Mouse (Mus musculus): ENCODE data around the gene Tmem221.
"Not testable (repeated sequence)": the region's sequence is repeated elsewhere in the genome, so short reads cannot be mapped to it uniquely, and the experiment has no call there.

Gene Tmem221

DNA sequence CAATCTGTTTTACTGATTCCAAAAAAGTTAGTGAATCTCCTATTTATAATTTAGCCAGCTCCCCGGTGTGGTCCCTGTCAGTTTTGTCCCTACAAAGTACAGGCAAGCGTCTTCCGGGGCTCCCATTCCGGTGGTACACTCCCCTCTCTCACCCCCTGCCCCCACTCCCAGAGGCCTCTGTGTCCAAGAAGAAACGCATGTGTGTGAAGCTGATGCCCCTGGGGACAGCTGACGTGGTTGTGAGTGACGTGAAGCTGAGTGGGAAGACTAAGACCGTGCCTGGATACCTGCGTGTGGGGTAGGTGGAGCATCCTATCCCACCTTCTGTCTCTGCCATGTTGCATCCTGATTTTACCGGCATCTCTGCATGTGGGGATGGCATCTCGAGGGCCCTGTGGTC lies 13.6 kb downstream of the Tmem221 start:
- no peak for DNase-seq

DNA sequence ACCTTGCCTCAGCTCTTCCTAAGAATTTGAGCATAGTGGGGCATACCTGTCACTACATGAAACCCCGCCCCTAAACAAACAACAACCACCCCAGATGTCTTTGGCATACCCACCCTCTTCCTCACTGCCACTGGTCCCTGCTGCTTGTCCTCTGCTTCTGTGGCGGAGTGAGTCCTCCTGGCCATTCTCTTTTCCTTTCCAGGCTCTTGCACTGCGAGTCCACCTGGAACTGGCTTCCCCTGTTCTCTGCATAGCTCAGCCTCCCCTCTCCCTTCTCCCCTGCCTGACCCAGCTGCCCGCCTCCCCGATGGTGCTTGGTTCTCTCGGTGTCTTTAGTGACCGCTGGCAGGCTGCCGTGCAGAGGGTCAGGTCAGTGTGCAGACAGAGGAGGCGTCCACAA lies 14.9 kb downstream of the Tmem221 start:
- DNase-seq, result no peak

DNA sequence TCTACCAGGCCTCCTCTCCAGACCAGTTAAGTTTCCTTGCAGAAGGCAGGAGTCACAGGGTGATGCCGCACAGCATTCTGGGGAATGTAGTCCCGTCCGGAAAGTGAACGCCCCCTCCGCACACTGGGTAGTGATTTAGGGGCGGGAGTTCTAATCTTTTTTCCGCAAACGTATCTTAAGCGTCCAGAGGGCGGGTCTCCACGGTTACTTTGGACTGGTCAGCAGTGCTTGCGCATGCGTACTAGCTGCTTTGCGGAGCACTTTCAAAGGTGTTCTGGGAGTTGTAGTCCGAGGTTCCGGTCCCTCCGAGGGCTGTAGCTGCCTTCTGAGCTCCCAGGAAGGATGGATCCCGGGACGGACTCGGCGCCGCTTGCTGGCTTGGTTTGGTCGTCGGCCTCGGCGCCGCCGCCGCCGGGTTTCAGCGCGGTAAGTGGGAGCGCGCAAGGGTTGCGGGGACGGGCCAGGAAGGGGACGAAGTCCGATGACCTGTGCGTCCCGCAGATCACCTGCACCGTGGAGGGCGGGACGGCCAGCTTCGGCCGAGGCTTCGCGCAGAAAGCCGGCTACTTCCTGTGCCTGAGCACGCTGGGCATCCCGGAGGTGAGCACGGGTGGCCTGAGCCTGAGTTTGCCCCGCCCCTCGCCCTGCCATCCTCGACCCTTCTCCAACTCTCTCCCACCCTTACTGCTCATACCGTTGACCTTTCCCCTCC lies 15.9 kb downstream of the Tmem221 start, which contains the start of gene Mvb12a:
TSS of gene Mvb12a (plus strand) at position 291 of the 712 bp plus-strand sequence.
- DNase-seq, result peak; percentile 93

DNA sequence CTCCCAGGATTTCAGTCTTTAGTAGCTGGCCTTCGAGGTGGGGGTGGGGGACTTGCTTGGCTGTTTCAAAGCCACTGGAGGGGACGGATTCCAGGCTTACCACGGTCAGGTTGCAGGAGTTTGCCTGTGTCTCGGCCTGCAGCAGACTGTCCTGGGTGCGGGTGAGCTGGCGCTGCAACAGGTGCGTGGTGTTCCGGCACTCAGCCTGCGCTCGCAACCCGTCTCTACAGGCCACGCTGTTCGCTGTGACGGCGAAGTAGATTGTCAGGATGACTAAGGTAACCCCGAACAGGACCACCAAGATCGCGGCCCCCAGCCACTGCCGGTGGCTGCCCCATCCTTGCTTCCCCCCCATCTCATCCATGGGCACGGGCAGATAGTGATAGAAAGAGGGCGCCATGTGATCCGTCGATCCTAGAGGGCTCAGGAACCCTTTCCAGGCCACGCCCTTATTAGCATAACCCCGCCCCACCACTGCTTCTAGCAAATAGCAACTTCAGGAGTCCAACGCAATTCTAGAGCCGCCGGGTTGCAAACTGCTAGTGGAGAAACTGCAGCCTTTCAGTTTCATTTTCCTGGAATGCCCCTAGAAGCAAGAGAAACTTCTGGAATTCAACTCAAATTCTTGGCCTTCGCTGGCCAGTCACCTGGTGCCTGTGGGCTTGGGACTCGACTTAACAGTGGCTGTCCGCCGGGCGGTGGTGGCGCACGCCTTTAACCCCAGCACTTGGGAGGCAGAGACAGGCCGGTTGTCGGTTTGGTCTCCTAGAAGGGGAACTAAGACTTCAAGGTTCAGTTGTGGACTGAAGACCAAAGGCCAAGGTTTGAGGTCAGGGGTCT lies 21.4 kb downstream of the Tmem221 start, which contains the start of gene Bst2:
TSS of gene Bst2 (minus strand) at position 429 of the 840 bp plus-strand sequence.
- peak; percentile 91 for DNase-seq

DNA sequence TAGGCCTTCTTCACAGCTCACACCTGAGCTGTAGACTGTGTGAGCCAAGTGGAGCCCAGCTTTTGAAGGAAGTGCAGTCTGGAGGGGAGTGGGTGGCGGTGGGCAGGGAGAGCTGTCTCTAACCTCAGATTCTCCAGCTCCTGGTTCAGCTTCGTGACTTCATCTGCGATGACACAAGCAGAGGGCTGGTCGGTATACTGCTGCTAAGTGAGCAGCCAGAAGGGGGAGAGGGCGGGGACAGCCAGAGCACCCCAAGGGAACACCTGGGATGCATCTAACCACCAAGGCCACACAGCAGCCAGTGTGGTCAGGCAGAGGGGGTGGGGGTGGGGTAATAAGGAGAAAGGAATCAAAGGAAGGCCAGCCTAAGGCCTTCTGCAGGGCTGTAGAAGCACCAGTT lies 23.0 kb downstream of the Tmem221 start:
- DNase-seq, result peak; percentile 71

DNA sequence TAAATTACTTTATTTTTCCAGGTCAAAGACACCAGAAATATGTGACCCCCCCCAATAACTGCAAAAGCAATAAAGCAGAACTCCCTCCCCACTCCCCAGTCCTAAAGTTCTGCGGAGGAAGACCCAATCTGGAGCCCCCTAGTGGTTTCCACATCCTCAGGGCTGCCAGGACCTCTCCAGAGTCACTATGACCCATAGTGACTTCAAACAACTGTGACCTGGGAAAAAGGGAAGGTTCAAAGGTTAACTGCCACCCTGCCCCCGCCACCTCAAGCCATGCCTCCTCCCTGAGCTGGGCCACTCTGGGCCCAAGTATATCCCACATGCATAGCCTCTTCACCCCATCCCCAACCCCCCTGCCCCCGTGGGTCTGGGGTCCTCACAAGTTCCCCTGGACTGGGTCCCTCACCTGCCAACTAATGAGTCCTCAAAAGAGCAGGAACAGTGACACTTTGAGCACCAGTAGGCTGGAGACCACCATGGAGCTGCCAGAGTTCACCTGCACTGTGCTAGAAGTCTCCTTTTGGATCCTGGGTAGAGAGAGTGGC lies 24.3 kb downstream of the Tmem221 start:
- DNase-seq, result no peak

DNA sequence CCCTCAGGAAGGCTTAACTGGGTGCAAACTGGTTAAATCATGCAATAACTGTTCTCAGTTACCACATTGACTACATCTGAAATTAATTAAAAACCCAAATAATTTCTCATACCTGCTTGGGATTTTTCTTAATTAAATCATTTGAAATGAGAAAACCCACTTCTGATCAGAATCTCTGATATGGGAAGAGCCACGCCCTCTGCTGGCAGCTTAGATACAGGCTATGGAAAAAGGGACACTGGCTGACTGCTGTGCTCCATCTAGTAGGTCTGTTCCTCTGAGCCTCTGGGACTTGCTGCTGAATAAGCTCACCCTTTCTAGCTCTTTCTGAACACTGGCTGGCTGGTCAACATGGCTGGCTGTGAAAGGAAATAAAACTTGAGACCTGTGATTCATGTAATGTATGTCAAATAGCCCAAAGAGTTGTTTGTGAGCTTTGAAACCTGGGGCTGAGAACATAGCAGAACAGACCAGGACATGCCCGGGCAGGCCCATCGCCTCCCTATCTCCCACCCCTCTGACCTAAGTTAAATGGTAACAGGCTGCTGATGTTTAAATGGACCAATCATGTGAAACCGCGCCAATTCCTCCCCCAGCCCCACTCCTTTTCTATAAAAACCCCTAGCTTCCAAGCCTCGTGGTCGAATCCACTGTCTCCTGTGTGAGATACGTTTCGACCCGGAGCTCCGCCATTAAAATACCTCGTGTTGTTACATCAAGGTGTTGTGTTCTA lies 27.8 kb downstream of the Tmem221 start:
- DNase-seq, result not testable (repeated sequence)

DNA sequence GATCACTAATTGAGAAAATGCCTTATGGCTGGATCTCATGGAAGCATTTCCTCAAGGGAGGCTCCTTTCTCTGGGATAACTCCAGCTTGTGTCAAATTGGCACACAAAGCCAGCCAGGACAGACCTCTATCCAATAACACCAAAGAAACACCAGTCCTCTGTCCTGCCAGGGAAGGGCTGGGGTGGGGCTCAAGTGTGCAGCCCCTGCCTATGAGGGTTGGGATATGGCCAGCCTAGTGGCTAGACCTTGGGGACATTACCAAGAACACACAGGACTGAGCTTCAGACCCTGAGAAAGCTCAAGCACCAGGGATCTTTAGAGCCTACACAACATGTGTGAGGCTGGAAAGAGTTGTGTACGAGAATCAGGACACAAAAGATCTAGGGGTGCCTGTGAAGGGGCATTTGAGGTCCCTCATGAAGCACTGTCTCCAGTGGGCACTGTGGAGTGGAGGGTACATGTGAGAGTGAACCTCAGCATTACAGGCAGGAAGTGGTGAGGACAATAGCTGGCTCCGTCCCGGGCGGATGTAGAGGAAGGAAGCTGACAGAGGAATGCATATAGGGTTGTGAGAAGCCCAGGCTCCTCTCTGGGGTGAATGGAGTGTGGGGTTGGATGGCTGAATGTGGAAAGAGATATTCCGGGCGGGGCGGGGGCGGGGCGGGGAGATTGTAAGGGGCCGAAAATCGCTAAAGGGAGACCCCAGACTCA lies 30.2 kb downstream of the Tmem221 start:
- DNase-seq, result peak; percentile 64

DNA sequence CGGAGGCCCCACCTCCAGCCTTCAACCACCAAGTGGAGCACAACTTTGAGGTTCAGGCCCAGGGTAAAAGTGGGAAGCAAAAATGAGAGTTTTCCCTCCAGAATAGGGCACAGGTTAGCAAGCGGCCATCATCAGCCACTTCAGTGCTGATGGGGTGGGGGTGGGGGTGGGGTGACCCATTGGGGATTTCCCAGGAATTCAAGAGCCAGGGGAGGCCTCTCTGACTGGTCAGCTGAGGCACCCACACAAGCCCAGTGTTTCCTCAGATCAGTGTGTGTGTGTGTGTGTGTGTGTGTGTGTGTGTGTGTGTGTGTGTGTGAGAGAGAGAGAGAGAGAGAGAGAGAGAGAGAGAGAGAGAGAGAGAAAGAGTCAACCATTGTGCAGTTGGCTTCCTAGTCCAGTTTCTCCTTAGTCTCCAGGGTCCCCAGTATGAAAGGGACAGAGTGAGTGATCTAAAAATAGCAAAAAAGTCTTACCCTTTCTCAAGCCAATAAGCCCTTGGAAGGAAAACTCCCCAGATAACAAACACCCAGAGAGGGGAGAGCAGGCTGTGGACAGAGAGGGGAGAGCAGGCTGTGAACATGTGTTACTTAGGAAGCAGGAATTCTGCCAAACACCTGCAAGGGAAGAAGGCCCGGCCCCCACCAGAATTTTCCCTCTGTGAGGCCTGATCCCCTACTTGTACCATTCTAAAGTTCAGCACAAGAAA lies 31.4 kb downstream of the Tmem221 start:
- DNase-seq, result no peak

DNA sequence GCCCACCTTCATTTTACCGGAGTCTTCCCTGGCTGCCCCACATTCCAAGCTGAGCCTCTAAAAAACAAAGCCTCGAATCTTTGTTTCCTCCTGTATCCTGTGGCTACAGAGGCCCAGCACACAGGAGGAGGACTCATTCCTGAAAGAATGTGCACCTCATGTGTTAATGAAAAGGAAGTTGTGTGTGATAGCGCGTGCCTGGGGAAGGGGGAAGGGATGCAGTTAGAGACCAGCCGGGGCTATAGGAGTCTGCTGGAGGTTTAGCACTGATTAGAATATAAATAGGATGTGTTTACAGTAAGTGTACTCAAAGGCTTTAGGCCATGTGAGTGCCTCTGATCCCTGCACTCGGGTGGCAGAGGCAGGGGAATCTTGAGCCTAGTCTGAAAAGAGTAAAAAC lies 32.4 kb downstream of the Tmem221 start:
- no peak for DNase-seq

DNA sequence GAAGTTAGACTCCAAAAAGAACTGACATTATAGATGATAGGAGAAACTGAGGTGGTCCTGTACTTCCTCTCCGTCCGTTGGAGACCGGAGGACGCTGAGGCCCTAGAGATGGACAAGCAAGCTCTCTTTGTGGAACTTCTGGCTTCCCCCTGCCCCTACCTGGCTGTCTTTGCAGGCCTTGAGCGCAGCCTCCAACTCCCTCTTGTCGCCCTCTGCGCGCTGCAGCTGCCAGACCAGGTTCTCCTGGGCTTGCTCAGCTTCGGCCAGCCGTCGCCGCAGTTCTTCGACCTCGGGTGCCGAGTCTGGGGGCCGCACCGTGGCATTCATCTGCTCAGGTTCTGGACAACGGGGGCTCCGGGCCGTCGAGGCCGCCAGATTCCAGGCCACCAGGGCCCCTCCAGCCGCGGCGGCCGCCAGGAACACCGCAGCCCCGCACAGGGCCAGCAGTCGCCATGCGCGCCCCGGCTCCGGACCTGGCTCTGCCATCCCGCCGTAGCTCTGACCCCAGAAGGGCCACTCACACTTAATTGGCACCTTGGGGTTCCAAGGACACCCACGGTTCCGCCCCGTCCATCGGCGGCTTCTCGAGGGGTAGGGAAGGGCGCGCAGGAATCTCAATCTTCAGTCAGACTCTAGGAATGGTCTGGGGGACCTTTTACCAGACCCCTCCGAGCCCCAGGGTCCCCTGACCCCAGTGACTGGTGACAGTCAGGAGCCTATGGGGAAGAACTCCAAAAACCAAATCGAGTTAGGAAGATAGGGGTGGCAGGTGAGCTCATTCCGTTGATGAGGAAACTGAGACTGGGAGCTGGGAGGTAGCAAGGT lies 33.2 kb downstream of the Tmem221 start, which contains the start of gene Ccdc194:
TSS of gene Ccdc194 (minus strand) at position 486 of the 825 bp plus-strand sequence.
- DNase-seq, result no peak

DNA sequence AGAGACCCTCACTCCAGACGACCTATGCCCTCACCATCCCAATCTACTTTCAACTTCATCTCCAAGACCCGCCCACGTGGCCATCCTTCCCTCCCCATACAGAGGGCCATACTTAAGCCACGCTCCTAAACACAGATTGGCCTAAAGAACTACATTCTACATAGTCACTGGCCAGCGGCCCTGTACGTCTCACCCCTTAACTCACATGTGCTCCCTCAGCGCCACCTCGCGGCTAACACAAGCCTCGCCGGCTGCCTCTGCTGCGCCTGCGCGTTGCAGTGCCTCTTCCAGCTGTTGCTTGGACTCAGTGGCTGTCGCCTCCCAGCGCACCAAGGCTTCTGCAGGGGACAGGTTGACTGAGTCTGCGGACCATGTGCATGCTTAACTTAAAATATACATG lies 37.0 kb downstream of the Tmem221 start:
- peak; percentile 97 for DNase-seq

DNA sequence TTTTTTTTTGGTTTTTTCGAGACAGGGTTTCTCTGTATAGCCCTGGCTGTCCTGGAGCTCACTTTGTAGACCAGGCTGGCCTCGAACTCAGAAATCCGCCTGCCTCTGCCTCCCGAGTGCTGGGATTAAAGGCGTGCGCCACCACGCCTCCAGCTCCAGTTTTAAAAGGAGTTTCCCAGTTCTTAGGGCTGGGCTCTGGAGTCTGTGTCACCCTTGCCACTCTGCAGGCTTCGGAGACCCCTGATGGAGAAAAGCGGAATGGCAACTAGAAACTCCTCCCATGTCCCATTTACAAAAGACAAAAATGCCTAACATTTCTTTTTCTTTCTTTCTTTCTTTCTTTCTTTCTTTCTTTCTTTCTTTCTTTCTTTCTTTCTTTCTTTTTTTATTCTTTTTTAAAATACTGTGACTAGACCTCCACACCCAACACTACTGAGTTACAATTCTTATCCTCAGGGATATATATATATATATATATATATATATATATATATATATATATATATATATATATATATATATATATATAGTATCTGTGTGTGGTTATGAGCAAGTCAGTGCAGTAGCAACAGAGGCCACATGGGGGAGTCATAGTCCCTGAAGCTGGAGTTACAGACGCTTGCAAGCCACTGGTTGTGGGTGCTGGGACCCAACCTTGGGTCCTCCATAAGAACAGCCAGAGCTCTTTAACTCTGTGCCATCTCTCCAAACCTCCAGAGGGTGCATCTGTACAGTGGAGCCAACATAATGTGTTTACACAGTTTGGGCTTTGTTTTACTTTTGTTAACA lies 39.4 kb downstream of the Tmem221 start:
- peak; percentile 54 for DNase-seq

DNA sequence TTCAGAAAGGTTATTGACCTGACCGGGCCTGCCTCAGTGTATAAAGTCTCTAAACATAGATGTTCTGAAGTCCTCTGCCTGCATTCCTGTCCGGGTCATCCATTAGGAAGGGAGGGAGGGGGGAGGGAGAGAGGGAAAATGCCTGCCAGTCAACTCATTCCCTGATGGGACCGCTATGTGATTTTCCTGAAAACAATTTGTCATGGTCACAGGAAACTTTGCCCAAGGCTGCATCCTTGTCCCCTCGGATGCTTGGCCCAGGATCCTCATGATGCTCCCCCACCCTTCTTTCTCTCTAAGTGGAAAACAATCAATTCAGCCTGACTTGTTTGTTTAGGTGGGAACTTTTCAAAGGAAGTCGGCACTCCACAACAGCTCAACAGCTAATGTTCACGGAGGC lies 41.9 kb downstream of the Tmem221 start:
- no peak for DNase-seq

DNA sequence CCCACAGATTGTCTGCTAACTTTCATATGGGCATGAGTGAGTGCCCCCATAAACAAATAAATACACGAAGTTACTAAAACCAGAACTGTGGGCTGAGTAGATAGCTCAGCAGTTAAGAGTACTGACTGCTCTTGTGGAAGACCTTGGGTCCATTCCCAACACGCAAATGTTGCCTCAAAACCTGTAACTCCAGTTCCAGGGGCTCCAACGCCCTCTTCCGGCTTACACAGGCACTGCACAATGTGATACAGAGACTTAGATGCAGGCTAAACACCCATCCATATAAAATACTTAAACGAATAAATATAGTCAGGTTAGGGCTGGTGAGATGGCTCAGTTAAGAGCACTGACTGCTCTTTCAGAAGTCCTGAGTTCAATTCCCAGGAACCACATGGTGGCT lies 43.6 kb downstream of the Tmem221 start:
- no peak for DNase-seq

DNA sequence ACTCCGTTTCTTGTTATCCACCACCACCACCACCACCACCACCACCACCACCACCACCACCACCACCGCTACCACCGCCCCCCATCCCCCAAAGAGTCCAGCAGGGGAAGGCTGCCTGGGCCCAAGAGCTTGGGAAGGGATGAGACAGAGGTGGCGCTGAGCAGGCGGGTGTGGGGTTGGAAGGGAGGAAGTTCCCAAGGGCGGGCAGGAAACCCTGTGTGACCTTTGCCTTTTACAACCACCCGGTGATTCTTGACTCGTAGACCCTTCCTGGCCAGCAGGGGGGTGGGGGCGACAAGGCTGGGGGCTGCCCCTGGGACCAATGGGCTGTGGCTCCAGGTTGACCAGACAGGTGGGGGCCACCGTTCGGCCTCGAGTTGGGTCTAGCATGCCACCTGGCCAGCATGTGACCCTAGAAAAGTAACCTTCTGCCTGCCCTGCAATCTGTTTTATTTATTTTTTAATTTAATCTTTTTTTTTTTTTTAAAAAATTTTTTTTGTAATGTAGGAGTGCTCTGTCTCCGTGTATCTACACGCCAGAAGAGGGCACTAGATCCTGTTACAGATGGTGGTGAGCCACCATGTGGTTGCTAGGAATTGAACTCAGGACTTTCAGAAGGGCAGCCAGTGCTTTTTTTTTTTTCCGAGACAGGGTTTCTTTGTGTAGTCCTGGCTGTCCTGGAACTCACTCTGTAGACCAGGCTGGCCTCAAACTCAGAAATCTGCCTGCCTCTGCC lies 45.5 kb downstream of the Tmem221 start:
- DNase-seq, result no peak

DNA sequence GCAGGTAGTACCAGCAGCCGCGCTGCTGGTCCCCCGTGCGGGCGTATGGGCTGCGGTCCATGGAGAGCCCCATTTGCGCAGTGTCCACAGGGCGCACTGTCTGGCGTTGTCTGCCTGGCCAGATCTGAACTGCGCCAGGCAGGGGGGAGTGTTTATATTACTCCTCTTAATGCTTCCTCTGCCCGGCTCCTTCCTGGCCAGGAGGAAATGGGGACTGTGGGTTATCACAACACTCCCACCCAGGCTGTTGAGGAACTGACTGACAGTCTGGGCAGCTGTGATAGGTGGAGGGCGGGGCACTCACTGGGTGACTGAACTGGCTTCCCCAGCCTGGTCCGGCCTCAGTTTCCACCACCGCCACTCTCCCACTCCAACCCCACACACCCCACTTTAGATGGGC lies 47.0 kb downstream of the Tmem221 start, which contains the start of gene Plvap:
TSS of gene Plvap (minus strand) at position 109 of the 400 bp plus-strand sequence.
- no peak for DNase-seq

DNA sequence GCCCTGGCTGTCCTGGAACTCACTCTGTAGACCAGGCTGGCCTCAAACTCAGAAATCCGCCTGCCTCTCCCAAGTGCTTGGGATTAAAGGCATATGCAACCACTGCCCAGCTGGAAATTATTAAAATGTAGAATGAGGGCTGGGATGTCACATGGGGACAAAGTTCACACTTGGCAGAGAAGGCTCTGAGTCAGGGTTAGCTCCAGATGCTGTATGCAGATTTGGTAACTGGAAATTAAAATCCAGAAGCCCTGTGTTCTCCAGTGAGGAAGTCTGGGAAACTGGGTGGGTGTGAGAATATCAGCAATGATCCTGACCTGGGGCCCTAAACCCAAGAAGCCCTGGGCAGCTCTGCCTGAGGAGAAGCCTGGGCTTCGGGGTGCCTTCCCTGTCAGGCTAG lies 49.4 kb downstream of the Tmem221 start:
- DNase-seq, result no peak

DNA sequence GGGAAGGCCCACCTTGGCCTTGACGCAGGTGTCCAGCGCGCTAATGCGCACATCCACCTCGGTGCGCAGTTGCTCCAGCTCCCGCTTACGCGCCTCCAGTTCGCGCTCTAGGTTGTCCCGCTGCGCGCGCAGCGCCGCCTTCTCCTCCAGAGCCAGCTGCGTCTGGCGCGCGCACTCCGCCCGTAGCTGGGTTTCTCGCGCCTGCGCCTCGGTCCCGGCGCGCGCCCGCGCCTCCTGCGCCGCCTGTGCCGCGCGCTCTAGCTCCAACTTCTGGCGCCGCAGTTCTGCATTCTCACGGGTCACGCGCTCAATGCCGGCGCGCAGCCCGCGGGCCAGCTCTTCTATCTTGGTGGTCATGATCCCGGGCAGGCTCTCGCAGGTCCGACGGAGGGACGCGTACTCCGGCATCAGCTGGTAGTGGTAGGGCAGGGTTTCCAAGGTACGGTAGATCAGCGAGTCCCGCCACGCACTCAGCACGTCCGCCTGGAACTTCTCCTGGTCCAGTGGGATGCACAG lies 51.0 kb downstream of the Tmem221 start:
- DNase-seq, result peak; percentile 41
